Mouse (Mus musculus) G1E (cell line): ENCODE data around the gene Zdhhc3. TPM values are rescaled to one million over a fixed set of nuclear protein-coding genes. Genes with fewer than 3 reads are reported as not detected.
A peak's percentile ranks its signal among the peaks of the same experiment; 100 is the strongest.

Source experiments
- ATAC-seq: 2 replicates; pipeline ENCODE4 v1.8.0; 2016; ENCODE audit warnings: mild to moderate bottlenecking; ENCODE audit not compliant: insufficient number of reproducible peaks, poor library complexity, low FRiP score, severe bottlenecking; ENCODE audit errors: extremely low read depth
- DNase-seq: peaks from one replicate; pipeline ENCODE4 v3.0.0; 2012; ENCODE audit warnings: low spot score
- H3K27me3 ChIP-seq: 2 replicates; pipeline ENCODE4 v1.6.1; 2012; ENCODE audit warnings: mild to moderate bottlenecking, low read length, inconsistent platforms; ENCODE audit not compliant: insufficient read depth
- H3K36me3 ChIP-seq: replicated peaks from 2 replicates; pipeline ENCODE3; 2012; ENCODE audit warnings: mild to moderate bottlenecking, inconsistent platforms
- H3K4me1 ChIP-seq: 2 replicates; pipeline ENCODE4 v1.6.1; 2012; ENCODE audit warnings: low read depth, low read length, inconsistent platforms, mixed read lengths; ENCODE audit not compliant: insufficient read depth
- H3K4me3 ChIP-seq: 2 replicates; pipeline ENCODE4 v1.5.1; 2012; ENCODE audit warnings: low read depth, mild to moderate bottlenecking, inconsistent platforms, low read length, moderate library complexity, mixed read lengths
- H3K9me3 ChIP-seq: replicated peaks from 2 replicates; pipeline ENCODE4 v1.6.1; 2012; ENCODE audit warnings: inconsistent platforms
- CTCF ChIP-seq: IDR thresholded peaks from 2 replicates; pipeline ENCODE4 v1.5.1; 2012; ENCODE audit warnings: low read depth, low read length, inconsistent platforms, mixed read lengths
- GATA1 ChIP-seq: IDR thresholded peaks from 2 replicates; pipeline ENCODE4 v1.6.1; 2012; ENCODE audit warnings: borderline replicate concordance, low read length, inconsistent platforms, mixed read lengths
- GATA2 ChIP-seq: IDR thresholded peaks from 2 replicates; pipeline ENCODE4 v1.6.1; 2012; ENCODE audit warnings: low read depth, low read length, inconsistent platforms, borderline replicate concordance
- POLR2AphosphoS5 ChIP-seq: IDR thresholded peaks from 2 replicates; pipeline ENCODE4 v1.6.1; 2012; ENCODE audit warnings: low read depth, low read length, inconsistent platforms; ENCODE audit not compliant: insufficient replicate concordance
- TAL1 ChIP-seq: conservative IDR thresholded peaks from 2 replicates; pipeline ENCODE4 v1.6.1; 2012; ENCODE audit warnings: low read depth, low read length, inconsistent platforms, mixed read lengths
- polyA plus RNA-seq: library from polyadenylated mRNA; stranded (reverse); fragments of >175 nt; gene quantifications from 2 replicates; pipeline ENCODE4 v1.2.3, GENCODE M21; 2012
- total RNA-seq, 2 experiments: library from RNA; stranded (forward) in 1 of 2; stranded (reverse) in 1 of 2; fragments of 200-1000 nt in 1 of 2; fragments of >200 nt in 1 of 2; fragmentation: Nextera tagmentation in 1 of 2; gene quantifications; 2 replicates each; pipeline ENCODE4 v1.2.3; 2014 to 2017

Zdhhc3 gene
- 55.3 and 55.5 TPM in 2 replicates for total RNA-seq (2014; fragmentation: Nextera tagmentation)
- 34.3 and 46.8 TPM in 2 replicates for total RNA-seq (2017)
- 83.3 and 91.1 TPM in 2 replicates for polyA plus RNA-seq

GRCm38 (mm10) chr9:123112805-123113521 lies at the start of gene Zdhhc3, which contains the start of gene Exosc7:
TSS of gene Zdhhc3 (minus strand) at chr9:123113205.
TSS of gene Exosc7 (plus strand) at chr9:123113215.
- Histone ChIP-seq H3K9me3 (no peaks in the 10 kb centered on the region), H3K36me3 (peaks cover 64% of the 10 kb centered on the region), H3K4me1 (peaks cover 55% of the 10 kb centered on the region), H3K27me3 (no peaks in the 10 kb centered on the region), H3K4me3 (peak within 1 kb of the TSS; percentile 94)
- DNase-seq (peak; percentile 88), ATAC-seq (peak; percentile 51)
- no peak for TF ChIP-seq POLR2AphosphoS5
- TF ChIP-seq TAL1 = no peak
- no peak for TF ChIP-seq GATA1
- TF ChIP-seq GATA2 = no peak
- TF ChIP-seq CTCF = no peak

GRCm38 (mm10) chr9:123161792-123162191 lies 48.8 kb upstream of the Zdhhc3 start:
- DNase-seq = no peak
- Histone ChIP-seq H3K9me3 (peaks cover 3% of the 10 kb centered on the region; the same call in 1 of the 2 replicates), H3K27me3 (peaks cover 13% of the 10 kb centered on the region), H3K36me3 (no peaks in the 10 kb centered on the region), H3K4me3 (no peak overlapping the region), H3K4me1 (peaks cover 10% of the 10 kb centered on the region)
- no peak for ATAC-seq
- TF ChIP-seq TAL1 (no peak), GATA2 (no peak), CTCF (no peak), GATA1 (no peak), POLR2AphosphoS5 (no peak)

- no peak overlapping the region for H3K4me3 ChIP-seq
- DNase-seq (peak; percentile 14), ATAC-seq (no peak; the same call in 1 of the 2 replicates)
- H3K27me3 ChIP-seq = peaks cover 18% of the 10 kb centered on the region
- peaks cover 16% of the 10 kb centered on the region for H3K4me1 ChIP-seq
- peaks cover 3% of the 10 kb centered on the region; the same call in 1 of the 2 replicates for H3K9me3 ChIP-seq
- TF ChIP-seq TAL1 (no peak), CTCF (0 out of 2 replicates have a peak, but pooled peaks have one; percentile 12)
- H3K36me3 ChIP-seq = no peaks in the 10 kb centered on the region
These were observed 46.3 kb upstream of the Zdhhc3 start for GRCm38 (mm10) chr9:123159330-123159729.

- ATAC-seq (no peak), DNase-seq (no peak)
- H3K4me3 ChIP-seq = no peak overlapping the region
- TF ChIP-seq POLR2AphosphoS5 (no peak), GATA1 (no peak), CTCF (0 out of 2 replicates have a peak, but pooled peaks have one; percentile 12)
- H3K4me1 ChIP-seq = peaks cover 18% of the 10 kb centered on the region
- peaks cover 20% of the 10 kb centered on the region for H3K27me3 ChIP-seq
- H3K9me3 ChIP-seq = peaks cover 2% of the 10 kb centered on the region; the same call in 1 of the 2 replicates
- no peaks in the 10 kb centered on the region for H3K36me3 ChIP-seq
These were observed 45.3 kb upstream of the Zdhhc3 start for GRCm38 (mm10) chr9:123158125-123158836.

GRCm38 (mm10) chr9:123157699-123158098 lies 44.7 kb upstream of the Zdhhc3 start:
- peaks cover 14% of the 10 kb centered on the region for H3K4me1 ChIP-seq
- no peak for TF ChIP-seq CTCF
- H3K4me3 ChIP-seq = no peak overlapping the region
- ATAC-seq (0 out of 2 replicates have a peak, but pooled peaks have one; percentile 22), DNase-seq (no peak)
- H3K9me3 ChIP-seq = no peaks in the 10 kb centered on the region
- H3K27me3 ChIP-seq = peaks cover 20% of the 10 kb centered on the region
- no peaks in the 10 kb centered on the region for H3K36me3 ChIP-seq

GRCm38 (mm10) chr9:123156910-123157361 lies 43.9 kb upstream of the Zdhhc3 start:
- no peaks in the 10 kb centered on the region for H3K9me3 ChIP-seq
- no peak for ATAC-seq
- H3K4me3 ChIP-seq = no peak overlapping the region
- H3K36me3 ChIP-seq = no peaks in the 10 kb centered on the region
- TF ChIP-seq GATA1 = no peak
- TF ChIP-seq GATA2 = no peak
- H3K27me3 ChIP-seq = peaks cover 20% of the 10 kb centered on the region
- DNase-seq = peak; percentile 6
- H3K4me1 ChIP-seq = peaks cover 14% of the 10 kb centered on the region
